Mouse (Mus musculus): ENCODE results near the gene Ksr2. TPM values are rescaled to one million over a fixed set of nuclear protein-coding genes. Genes with fewer than 3 reads are reported as not detected.

The Ksr2 gene
- total RNA-seq, 4 experiments from 2014 or later, result 5.9 to 9.6 (median 6.8) TPM

DNA sequence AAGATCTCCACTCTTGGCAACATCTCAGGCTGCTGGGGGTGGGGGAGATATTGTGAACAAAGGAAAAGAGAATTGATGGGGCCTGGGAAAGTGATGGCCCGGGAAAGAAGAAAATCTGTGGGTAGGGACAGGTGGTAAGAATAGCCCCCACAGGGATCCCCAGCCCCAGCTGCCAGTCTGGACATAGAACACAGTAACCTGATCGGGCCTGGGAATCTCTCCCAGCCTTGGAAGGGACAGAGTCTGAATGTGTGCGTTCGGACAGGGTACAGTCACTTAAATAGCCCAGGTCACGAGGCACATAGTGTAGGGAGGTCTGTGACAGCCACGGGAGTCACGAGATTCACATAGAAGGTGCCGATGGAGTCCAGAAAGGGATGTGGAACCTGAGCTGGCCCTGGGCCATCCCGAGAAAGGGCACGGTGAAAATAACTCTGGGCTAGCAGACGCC lies 388.3 kb downstream of the Ksr2 start:
- DNase-seq, result no peak

DNA sequence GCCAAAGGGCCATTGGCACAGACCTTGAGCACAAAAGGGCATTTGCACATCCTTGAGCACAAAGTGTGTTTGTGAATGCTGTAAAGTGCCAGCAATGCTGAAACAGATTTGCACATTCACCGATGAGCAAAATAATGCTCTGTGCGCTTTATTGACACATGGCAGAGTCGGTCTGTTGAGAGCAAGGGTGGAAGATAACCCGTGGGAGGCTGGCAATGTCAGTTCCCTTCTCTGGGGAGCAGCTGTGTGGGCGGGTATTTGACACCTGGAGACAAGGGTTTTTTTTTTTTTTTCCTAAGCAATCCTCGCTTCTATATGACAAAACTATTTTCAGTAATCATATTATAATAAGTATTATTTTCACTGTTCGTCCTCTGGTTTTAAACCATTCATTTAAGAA lies 389.8 kb downstream of the Ksr2 start:
- DNase-seq, result no peak

DNA sequence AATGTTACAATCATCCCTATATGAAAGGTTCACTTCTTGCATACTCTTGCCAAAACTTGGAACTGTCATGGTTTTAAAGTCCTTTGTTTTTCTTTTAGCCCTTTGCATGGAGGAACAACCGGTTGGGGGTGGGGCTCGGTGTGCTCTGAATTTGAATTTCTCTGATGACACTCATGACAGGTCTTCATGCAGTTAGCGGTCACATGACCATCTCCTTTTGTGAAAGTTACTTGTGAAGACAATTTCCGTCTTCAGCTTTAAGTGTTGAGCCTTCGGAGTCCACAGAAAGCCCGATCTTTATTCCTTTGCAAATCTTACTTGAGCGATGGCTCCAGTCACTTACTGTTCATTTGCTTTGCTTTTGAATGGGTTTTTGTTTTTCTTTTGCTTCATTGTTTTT lies 397.1 kb downstream of the Ksr2 start:
- DNase-seq, result no peak

DNA sequence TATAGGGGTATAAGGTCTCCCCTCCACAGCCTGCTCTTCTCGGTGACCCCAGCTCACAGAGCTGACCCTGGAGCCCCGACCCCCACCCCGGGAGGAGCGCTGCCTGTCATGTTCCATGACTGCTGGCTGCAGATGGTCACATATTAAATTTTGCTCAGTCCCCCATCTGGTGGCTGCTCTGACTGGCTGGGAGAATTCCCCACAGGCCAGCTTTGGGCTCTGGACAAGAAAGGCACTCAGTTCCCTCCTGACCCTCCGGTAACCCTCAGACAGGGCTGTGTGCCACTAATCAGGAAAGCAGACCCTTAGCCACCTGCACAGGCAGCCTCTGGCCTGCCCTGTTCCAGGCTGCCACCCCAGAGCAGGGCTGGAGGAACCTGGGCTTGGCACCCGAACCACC lies 405.0 kb downstream of the Ksr2 start:
- DNase-seq, result no peak

DNA sequence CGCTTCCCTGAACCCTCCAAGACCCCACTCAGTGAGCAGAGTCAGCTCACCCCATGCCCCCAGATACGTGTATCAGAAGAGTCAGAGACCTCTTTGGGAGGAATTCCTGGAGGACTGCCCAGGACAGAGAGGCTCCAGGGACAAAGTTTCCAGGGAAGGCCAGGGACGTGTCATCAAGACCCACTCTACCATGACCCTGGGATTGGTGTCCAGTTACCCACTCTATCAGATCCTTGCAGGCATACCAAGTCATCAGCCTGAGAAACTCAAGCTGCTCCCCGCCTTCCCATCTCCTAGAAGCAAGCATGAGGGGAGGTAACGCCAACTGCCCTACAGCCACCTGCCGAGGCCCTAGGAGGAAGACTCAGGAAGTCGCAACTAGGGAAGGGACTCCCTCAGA lies 406.6 kb downstream of the Ksr2 start:
- DNase-seq, result no peak

DNA sequence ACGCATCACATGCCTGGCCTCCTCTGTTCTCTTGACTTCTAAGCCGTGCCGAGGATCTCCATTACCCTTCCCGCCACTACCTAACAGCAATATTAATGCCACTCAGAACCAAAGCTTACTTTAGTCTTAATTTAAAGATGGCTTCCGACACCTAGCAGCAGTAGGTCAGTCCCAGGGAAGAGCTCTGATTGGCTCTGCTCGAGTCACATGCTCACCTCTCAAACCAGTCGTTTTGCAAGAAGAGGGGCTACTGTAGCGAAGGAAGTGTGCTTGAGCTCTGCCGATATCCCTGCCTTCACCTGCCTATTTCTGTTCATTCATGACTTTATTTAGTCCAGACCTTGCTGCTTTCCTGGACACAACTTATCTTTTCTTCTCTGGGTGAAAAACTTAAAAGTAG lies 410.0 kb downstream of the Ksr2 start:
- DNase-seq, result no peak

DNA sequence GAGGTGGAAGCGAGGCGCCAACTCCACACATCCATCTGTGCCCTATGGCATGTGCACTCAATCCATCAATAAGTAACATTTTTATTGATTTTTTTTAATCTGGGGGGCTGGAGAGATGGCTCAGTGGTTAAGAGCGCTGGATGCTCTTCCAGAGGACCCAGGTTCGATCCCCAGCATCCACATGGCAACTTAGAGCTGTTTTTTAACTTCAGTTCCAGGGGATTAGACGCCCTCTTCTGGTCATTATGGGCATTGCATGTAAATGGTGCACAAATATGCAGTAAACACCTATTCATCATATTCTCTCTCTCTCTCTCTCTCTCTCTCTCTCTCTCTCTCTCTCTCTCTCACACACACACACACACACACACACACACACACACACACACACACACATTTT lies 410.7 kb downstream of the Ksr2 start:
- no peak for DNase-seq

Other genes starting within 250 kb of the Ksr2 start
- gene Pebp1, start 126.4 kb upstream of the Ksr2 start, total RNA-seq (2022), result 1,000 to 10,000 TPM; 1,354 to 1,788 (median 1,543) TPM
- 10 to 100 TPM; 22.2 to 64.9 (median 42.7) TPM for gene Vsig10, start 94.9 kb upstream of the Ksr2 start, total RNA-seq (2022)
- gene Wsb2, start 56.7 kb upstream of the Ksr2 start, total RNA-seq (2022), result 100 to 1,000 TPM; 138 to 152 (median 146) TPM
- gene Rfc5, start 25.0 kb upstream of the Ksr2 start, total RNA-seq (2022), result 10 to 100 TPM in 2 of 4 experiments, 1 to 10 TPM in 2; 8.8 to 12.1 (median 9.8) TPM

All from adrenal gland, adult 8-10 months (tissue).